Mouse (Mus musculus): Measurements from ENCODE around the gene Zfp217. TPM values are rescaled to one million over a fixed set of nuclear protein-coding genes. Genes with fewer than 3 reads are reported as not detected.

Zfp217 gene
- total and polyA plus RNA-seq, 3 experiments, result 5.3 to 12.1 (median 10.0) TPM

- H3K36me3 ChIP-seq (replicated peaks in 1 of 2; ENCODE audit: control insufficient read depth in 1 of 2, insufficient read depth in 1 of 2, low read length in 1 of 2), result no peaks in the 10 kb centered on the region
- no peaks in the 10 kb centered on the region for H3K9me3 ChIP-seq (replicated peaks; ENCODE audit: low read length)
- dilution Hi-C loops (cut with MboI; ENCODE audit: extremely low pct_ligation_motif_present, extremely low pct_unique_long_range_greater_than_20kb, low sequenced_read_pairs) (no loop called here), in situ Hi-C loops (cut with MboI; ENCODE audit: low pct_ligation_motif_present, low pct_unique_long_range_greater_than_20kb, low sequenced_read_pairs) (loop anchor here (25.0 kb wide), 1 partner anchor 1132 kb away; the partner anchor contains the start of gene Zfp64)
- H3K4me2 ChIP-seq (ENCODE audit: insufficient read depth, low read depth, poor library complexity, severe bottlenecking), result no peak overlapping the region
- DNase-seq (ENCODE audit: extremely low read depth), result no peak
- peaks cover 35% of the 10 kb centered on the region for H3K27me3 ChIP-seq (replicated peaks)
- no peaks in the 10 kb centered on the region for H3K79me2 ChIP-seq (replicated peaks; ENCODE audit: control insufficient read depth, extremely low read depth, insufficient read depth, poor library complexity, severe bottlenecking)
- no peak for TF ChIP-seq MAX (IDR thresholded peaks at IDR 0.05; ENCODE audit: low read length)
- no peak for TF ChIP-seq JUND (conservative IDR thresholded peaks at IDR 0.05; ENCODE audit: low read depth, low read length)
- no peak for TF ChIP-seq USF2 (conservative IDR thresholded peaks at IDR 0.05; ENCODE audit: low read depth, low read length)
- TF ChIP-seq ELF1 (IDR thresholded peaks at IDR 0.05; ENCODE audit: low read depth, low read length), result no peak
- no peak for TF ChIP-seq NRF1 (IDR thresholded peaks at IDR 0.05; ENCODE audit: low read depth, low read length)
- TF ChIP-seq ZNF384 (IDR thresholded peaks at IDR 0.05; ENCODE audit: low read depth, low read length), result no peak
- TF ChIP-seq NELFE (IDR thresholded peaks at IDR 0.05; ENCODE audit: low read depth, low read length), result no peak
- TF ChIP-seq TCF12 (IDR thresholded peaks at IDR 0.05; ENCODE audit: low read depth, low read length), result no peak
- TF ChIP-seq MAFK (IDR thresholded peaks at IDR 0.05; ENCODE audit: insufficient replicate concordance, low read length), result no peak
- TF ChIP-seq BHLHE40 (IDR thresholded peaks at IDR 0.05; ENCODE audit: low read depth, low read length), result no peak
- H3K4me1 ChIP-seq (ENCODE audit: control insufficient read depth in 1 of 2, insufficient read depth in 2 of 2), result no peaks in the 10 kb centered on the region
- no peak overlapping the region for H3K4me3 ChIP-seq (replicated peaks in 1 of 3; ENCODE audit: low read depth in 2 of 3, low read length in 2 of 3, poor library complexity in 1 of 3)
- no peak overlapping the region for H3K9ac ChIP-seq (ENCODE audit: insufficient read depth, low read depth)
- H3K27ac ChIP-seq (ENCODE audit: insufficient read depth, low read depth), result no peak overlapping the region
Measured at GRCm38 (mm10) chr2:170094220-170094619, 53.7 kb downstream of the Zfp217 start.

- Histone ChIP-seq H3K27me3 (replicated peaks) (peaks cover 49% of the 10 kb centered on the region), H3K27ac (ENCODE audit: insufficient read depth, low read depth) (no peak overlapping the region), H3K4me3 (replicated peaks in 1 of 3; ENCODE audit: low read depth in 2 of 3, low read length in 2 of 3, poor library complexity in 1 of 3) (no peak overlapping the region), H3K79me2 (replicated peaks; ENCODE audit: control insufficient read depth, extremely low read depth, insufficient read depth, poor library complexity, severe bottlenecking) (no peaks in the 10 kb centered on the region), H3K4me1 (ENCODE audit: control insufficient read depth in 1 of 2, insufficient read depth in 2 of 2) (no peaks in the 10 kb centered on the region), H3K36me3 (replicated peaks in 1 of 2; ENCODE audit: control insufficient read depth in 1 of 2, insufficient read depth in 1 of 2, low read length in 1 of 2) (no peaks in the 10 kb centered on the region), H3K9ac (ENCODE audit: insufficient read depth, low read depth) (no peak overlapping the region), H3K9me3 (replicated peaks; ENCODE audit: low read length) (no peaks in the 10 kb centered on the region), H3K4me2 (ENCODE audit: insufficient read depth, low read depth, poor library complexity, severe bottlenecking) (no peak overlapping the region)
- in situ Hi-C loops (cut with MboI; ENCODE audit: low pct_ligation_motif_present, low pct_unique_long_range_greater_than_20kb, low sequenced_read_pairs), result loop anchor here (25.0 kb wide), 1 partner anchor 1130 kb away; the partner anchor contains the start of gene Zfp64
- TF ChIP-seq GABPA (IDR thresholded peaks at IDR 0.05; ENCODE audit: insufficient replicate concordance, low read depth, low read length), result no peak
- no peak for TF ChIP-seq CHD2 (IDR thresholded peaks at IDR 0.05; ENCODE audit: low read length)
- TF ChIP-seq NELFE (IDR thresholded peaks at IDR 0.05; ENCODE audit: low read depth, low read length), result no peak
- TF ChIP-seq MEF2A (IDR thresholded peaks at IDR 0.05; ENCODE audit: borderline replicate concordance, low read depth, low read length), result no peak
- TF ChIP-seq POLR2A (IDR thresholded peaks at IDR 0.05; ENCODE audit: low read depth, low read length), result no peak
- no peak for TF ChIP-seq UBTF (IDR thresholded peaks at IDR 0.05; ENCODE audit: low read depth, low read length)
- TF ChIP-seq SMC3 (IDR thresholded peaks at IDR 0.05; ENCODE audit: low read depth, low read length), result no peak
- TF ChIP-seq MXI1 (IDR thresholded peaks at IDR 0.05; ENCODE audit: low read depth, low read length), result no peak
- TF ChIP-seq ZC3H11A (IDR thresholded peaks at IDR 0.05; ENCODE audit: low read depth, low read length), result no peak
- TF ChIP-seq PAX5 (IDR thresholded peaks at IDR 0.05; ENCODE audit: low read length), result no peak
- no peak for TF ChIP-seq CTCF (conservative IDR thresholded peaks at IDR 0.05 in 1 of 2, IDR thresholded peaks at IDR 0.05 in 1 of 2; ENCODE audit: low read depth in 2 of 2, low read length in 2 of 2)
- TF ChIP-seq TBP (conservative IDR thresholded peaks at IDR 0.05; ENCODE audit: low read depth, low read length), result no peak
- no peak for TF ChIP-seq JUN (IDR thresholded peaks at IDR 0.05; ENCODE audit: insufficient read depth, low read depth, low read length)
- no peak for TF ChIP-seq RAD21 (IDR thresholded peaks at IDR 0.05; ENCODE audit: low read depth, low read length)
- TF ChIP-seq ELF1 (IDR thresholded peaks at IDR 0.05; ENCODE audit: low read depth, low read length), result no peak
- no peak for TF ChIP-seq CHD1 (IDR thresholded peaks at IDR 0.05; ENCODE audit: low read depth, low read length)
- TF ChIP-seq JUND (conservative IDR thresholded peaks at IDR 0.05; ENCODE audit: low read depth, low read length), result no peak
- TF ChIP-seq ZKSCAN1 (IDR thresholded peaks at IDR 0.05; ENCODE audit: borderline replicate concordance, low read depth, low read length), result no peak
- TF ChIP-seq MAFK (IDR thresholded peaks at IDR 0.05; ENCODE audit: insufficient replicate concordance, low read length), result no peak
- DNase-seq (ENCODE audit: extremely low read depth), result no peak
- dilution Hi-C loops (cut with MboI; ENCODE audit: extremely low pct_ligation_motif_present, extremely low pct_unique_long_range_greater_than_20kb, low sequenced_read_pairs), result no loop called here
Measured at GRCm38 (mm10) chr2:170091563-170092443, 56.1 kb downstream of the Zfp217 start.

Measured in CH12.LX (cell line).